Mouse (Mus musculus) lung, postnatal 25 days (tissue): ENCODE results near the gene Srcin1.
A peak's percentile ranks its signal among the peaks of the same experiment; 100 is the strongest.

Experiments used
- DNase-seq: peaks from one replicate; pipeline ENCODE4 v3.0.0; 2022; ENCODE audit warnings: low spot score

The Srcin1 gene

DNA sequence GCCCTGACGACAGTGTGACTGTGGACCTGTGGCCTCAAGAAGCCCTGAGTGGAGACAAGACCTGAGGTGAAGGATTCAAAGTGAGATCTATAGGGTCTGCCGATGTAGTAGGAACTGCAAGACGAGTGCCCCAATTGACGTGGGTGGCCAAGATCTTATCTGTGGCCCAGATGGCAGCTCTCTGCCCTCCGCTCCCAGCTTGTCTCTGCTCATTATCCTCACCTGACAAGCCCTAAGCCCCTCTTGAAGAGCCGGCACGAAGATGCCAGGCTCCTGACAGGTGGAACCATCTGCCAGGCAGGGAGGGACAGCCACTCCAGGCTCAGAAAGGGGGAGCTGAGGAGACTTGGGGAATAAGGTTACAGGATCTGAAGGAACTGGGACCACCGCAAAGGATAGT is 43.6 kb downstream of the Srcin1 start:
- DNase-seq: no peak

DNA sequence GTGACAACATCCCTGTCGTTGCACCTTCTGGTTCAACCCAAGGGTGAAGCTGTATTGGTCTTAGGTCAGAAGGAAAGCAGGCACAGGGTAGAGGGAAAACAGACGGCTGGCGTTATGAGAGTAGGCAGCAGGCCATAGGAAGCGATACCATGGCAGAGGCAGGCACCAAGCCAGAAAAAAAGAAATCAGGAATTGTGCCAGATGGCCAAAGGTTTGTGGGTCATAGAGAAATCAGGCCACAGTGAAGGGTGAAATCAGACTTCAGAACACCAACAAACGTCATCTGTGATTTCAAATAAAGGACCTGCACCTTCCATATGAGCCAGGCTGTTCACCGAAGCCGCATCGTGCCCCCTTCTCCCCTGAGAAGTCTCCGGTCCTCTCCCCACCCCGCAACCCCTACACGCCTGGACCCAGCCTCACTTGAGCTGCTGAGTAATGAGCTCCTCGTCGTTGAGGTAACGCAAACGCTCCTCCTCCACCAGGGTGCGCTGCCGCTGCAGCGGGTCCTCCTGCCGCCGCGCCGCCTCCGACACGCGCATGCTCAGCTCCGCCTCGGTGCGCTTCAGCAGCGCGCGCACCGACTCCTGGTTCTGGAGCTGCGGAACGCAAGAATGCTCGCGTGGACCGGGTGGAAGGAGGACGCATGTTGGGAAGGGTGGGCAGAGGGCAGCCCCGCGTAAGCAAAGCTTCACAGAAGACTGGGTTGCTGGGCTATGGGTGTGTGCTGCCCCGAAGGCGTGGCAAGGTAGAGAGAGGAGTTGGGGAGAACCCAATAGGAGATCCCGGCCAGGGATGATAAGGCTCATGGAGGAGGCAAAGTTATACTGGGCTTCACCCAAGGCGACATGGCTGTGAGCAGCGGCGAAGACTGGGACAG is 44.4 kb downstream of the Srcin1 start:
- peak; percentile 89 for DNase-seq

DNA sequence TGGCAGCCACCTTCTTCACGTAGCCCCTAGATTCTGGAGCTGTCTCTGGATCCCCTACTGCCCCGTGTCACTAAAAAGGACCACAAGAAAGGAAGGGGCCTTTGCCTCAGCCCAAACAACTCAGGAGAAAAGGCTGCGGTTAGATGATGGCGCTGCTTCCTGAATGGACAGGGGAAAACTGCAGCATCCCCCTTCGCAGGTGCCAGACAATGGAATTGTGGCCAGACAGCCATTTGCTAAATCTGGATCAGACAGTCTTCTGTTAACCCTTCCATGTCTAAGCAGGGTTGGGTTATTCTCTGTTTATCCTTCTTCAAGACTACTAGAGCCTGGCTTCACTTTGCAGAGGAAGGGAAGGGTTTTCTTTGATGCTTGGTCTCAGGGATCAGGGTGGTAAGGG is 45.0 kb downstream of the Srcin1 start:
- DNase-seq: no peak

DNA sequence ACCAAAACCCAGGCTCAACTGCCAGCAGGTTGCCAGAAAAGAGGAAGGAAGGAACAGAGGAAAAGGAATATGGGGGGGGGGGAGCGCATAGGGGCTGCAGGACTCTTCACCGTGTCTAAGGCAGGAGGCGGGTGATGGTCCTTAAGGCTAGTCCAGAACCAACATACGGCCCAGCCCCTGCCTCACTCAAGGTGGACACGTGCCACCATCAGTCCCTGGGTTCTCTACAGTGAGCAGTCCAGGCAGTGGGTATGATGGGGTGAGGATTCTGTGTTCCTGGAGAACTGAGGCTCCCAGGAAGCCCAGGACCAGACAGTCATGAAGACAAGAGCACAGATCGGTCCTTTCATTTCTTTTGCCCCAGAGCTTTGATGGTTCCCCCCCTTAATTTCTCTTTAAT is 45.9 kb downstream of the Srcin1 start:
- DNase-seq: no peak

DNA sequence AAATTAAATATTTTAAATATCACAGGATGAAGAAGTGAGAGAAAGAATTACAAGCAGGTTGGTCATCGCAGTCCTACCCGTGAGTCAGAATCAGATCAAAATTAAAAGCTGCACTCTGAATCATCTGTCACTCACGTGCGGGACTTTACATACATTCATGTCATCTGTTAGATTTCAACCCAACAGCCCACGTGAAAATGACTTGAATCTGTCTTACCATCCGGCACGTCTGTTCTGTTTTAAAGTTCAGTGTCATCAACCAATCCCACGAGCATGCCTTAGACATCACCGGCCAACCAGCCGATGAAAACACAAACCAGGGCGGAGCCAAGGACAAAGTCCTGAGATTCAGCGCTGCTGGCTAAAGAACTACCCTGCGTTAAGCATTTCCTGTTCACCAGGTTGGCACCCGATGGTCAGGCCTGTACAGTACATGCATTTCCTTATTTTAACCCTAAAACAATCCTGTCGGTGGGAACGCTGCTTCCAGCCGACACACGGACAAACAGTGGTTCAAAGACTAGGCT is 47.6 kb downstream of the Srcin1 start:
- DNase-seq: no peak

DNA sequence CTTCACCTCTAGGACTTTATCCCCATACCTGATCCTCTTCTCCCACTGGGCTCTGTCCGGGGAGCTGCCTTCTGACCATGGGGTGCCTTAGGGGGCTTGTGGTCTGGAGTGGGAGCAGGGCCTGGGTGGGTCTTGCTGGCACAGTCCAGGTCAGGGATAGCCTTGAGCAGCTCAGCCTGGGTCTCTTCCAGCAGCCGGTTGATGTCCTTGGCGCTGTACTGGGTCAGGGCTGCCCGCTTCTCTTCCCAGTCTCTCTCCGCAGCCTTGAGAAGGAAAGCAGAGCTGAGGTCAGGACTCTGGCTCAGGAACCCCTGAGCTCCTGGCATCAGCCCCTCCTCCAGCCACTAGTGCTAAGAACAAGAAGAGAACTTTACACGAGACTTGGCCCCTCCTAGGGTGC is 50.7 kb downstream of the Srcin1 start:
- DNase-seq: no peak

DNA sequence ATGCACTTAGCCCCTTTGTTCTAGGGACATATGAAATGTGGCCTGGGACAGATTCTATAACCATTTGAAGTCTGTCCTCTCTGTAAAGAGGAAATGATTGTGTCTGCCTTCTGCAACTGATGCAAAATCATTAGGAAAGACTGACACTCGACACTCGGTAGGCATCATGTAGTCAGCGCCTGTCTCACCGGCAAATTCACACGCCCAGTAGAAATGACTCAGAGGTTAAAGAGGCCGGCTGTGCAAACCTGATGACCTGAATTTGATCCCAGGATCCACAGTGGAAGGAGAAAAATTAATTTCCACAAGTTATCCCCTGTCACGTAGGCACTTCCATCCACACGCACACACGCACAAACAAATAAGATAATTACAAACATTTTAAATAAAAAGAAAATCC is 51.7 kb downstream of the Srcin1 start:
- DNase-seq: no peak

DNA sequence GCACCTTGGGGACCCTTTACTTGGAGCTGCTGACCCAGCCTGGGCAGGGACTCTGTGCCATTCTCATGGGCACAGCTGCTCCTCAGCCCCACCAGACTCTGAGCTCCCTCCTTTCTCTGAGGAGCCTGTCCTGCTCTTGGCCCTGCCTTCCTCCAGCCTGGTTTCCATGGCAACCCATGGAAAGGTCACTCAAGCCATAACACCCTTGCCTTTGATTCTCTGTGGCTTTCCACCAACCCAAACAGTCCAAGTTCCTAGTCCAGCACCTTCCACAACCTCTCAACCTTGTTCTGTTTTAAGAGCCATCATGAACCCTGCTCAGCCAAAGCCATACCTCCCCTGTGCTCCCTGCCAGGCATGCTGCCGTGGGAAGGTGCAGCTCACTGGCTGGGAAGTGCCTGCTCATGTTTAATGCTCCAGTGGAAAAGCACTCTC is 52.1 kb downstream of the Srcin1 start:
- peak; percentile 70 for DNase-seq

DNA sequence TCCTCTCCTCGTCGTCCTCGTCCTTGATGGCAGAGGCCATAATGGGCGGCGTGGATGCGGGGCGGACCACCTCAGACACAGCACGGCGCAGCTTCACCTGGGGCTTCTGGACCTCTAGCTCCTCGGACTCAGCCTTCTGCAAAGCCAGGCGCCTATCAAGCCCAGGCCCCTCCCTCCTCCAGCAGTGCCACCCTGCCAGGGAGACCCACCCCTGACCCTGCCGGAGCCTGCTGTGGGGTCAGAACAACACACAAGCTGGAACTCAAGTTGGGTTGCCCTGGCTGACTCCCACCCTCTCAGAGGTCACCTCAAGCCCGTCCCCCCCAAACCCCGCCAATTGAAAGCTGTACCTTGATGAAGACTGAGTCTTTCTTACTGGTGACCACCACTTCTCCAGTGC is 52.9 kb downstream of the Srcin1 start:
- no peak for DNase-seq

DNA sequence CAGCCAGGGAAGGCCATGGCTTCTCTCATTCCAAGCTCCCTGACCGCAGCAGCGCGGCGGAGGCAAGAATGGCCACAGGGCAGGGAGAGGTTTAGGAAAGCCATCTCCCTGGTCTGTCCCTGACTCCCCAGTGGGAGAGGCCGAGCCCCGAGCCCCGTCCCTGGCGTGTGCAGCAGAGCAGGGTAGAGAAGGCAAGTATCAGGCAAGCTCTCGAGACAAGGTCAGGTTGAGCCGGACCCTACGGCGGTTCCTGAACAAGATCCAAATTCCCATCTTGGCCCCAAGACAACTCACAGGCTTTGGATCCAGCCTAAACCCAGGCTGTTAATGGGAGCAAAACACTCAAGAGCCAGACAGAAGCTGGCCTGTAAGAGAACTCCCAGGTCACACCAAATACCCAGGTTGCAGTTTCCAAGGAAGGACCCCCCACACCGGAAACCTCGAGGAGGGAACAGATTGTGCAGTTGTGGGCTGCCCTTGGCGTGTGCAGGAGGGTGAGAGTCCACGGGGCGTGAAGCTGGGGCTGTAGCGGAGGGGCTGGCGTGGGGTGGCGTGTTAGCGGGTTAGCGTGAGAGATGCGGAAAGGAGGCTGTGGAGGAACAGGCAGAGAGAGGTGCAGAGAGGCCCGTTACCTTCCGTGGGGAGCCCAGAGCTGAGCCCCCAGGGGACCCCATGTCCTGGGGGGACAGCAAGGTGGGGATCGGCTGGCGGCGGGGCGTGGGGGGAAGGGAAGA is 54.1 kb downstream of the Srcin1 start:
- DNase-seq: no peak

DNA sequence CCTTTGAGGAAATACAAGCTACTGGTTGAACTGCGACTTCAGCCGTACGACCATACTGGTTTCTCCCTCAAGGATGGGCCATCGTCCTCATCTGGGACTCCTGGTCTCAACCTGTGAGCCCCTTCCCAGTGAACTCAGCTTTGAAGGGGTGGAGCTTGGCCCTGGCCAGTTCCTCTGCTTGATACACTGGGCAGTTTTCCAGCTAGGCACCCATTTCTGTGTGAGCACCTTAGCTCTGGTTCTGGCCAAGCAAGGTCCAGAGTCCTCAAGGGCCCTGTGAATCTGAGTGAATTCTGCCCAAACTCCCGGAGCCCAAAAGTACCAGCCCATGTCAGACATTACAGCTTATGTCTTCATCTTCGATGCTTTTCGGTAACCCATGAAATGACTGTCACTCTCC is 55.4 kb downstream of the Srcin1 start:
- DNase-seq: no peak

DNA sequence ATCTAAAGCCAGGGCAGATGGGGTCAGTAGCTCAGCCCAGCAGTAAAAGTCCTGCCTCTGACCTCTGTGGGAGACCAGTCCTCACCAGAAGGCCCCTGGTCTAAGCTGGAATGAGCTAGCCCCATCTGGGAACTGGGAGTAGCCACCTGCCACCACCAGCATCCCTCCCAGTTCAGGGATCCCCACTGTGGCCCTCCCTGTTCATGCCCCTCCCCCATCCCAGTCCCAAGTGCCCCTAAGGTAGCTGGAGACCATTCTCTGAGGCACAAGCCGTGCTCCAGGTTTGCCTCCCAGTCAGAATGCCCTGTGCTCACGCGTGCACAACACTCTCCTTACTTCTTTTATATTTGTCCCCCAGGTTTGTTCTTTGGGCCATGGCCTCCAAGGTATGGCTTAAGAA is 62.9 kb downstream of the Srcin1 start:
- DNase-seq: no peak

DNA sequence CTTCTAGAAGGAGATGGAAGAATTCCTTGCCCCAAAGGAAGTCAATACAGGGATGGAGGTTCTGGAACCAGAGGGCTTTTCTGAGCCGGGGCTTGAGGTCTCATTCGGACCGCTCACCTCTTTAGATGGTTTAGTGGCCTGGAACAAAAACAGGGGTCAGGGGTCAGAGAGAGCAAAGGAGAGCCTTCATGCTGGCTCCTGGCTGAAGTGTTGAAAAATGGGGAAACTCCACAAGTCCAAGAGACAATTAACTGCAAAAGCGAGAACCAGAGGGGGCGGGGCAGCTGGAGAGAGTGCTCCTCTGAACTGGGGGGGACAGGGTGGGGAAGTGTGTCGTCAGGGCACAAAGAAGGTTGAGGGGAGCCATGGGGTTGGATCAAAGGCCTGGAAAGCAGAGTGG is 63.5 kb downstream of the Srcin1 start:
- DNase-seq: no peak

DNA sequence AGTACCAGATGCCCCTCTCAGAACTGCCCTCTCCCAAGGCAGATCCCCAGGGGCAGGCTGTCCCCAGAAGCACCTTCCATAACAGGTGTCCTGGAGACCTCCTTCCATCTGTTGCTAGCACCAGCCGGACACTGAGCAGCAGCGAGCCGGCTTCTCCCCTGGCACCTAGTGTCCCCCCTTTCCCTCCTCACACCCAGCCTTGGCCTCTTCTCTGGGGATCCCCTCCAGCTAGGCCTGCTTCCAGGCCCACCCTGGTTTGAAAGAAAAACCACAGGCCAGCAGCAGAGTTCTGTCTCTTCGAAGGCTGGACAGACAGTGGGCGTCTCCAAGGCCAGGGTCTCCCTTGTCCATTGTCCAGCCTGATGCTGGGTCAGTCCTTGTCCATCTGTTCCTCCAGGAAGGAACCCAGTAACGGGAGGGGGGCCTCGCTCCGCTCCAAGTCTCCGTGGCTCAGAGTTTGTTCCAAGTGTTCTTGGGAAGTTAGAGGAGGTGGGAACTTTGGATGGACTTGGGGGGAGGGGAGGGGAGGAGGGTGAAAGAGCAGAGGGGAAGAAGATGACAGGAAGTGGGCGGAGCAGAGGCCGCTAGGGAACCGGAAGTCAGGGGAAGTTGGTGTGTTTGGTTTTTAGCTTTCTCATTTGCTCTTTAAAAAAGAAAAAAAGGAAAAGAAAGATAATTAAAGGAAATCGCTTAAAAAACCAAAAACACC is 64.2 kb downstream of the Srcin1 start:
- peak; percentile 57 for DNase-seq

DNA sequence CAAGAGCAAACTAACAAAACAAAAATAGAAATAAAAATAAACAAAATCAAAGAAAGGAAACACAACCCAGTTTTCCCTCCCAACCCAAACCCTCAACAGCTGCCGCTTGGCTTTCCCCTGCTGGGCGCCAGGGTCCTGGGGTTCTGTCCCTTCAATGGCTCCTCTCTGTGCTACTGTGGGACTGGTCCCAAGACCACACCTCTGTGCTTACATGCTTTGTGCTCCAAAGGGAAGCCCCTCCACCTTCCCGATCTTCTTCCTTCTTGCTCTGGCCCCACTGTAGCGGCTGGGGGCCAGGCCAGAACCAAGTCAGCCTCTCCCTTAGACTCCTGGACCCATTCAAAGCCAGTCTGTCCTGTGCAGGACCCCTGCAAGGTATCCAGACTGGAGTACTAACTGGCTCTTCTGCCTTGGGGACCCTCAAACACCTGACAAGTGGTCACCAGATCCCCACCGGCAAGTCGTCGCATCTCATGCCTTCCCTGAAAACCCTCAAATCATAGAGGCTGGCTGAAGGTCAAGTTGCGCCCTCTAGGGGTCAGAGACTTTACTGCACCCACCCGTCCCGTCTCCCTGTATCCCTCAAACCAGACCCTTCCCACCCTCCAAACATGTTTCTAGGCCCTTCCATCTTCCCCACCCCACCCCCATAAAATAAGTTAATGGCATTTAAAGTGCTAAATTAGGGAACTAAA is 64.9 kb downstream of the Srcin1 start:
- DNase-seq: peak; percentile 64

DNA sequence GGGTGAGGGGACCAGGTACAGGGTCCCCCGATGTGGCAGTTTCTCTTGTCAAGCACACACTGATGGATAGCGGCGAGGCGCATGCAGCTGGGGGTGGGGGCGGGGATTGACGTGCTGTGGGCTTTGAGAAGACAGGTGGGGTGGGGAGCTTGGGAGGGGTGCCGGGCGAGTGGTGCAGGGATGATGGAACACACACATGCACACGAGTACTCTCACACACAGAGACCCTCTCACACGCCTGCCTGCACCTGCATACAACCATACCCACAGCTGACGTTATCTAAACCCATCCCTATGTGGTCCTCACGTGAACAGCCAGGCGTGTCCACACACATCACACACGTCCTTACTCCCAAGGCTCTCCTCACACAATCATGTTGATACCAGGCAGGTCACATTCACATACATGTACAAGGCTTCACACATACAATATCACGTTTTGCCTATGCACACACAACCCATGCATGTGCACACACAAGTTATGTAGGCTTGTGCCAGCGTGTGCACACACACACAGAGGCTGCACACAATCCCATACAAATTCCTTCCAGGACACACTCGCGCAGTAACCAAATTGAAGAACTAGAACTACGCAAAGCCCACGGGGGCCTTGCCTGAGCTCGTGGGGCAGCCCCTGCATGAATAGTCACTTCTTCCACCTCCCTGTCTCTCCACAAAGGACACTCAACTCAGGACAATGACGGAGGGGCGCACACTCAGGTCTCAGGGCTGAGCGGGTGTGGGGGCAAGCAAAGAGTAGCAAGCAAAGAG is 66.1 kb downstream of the Srcin1 start:
- no peak for DNase-seq

DNA sequence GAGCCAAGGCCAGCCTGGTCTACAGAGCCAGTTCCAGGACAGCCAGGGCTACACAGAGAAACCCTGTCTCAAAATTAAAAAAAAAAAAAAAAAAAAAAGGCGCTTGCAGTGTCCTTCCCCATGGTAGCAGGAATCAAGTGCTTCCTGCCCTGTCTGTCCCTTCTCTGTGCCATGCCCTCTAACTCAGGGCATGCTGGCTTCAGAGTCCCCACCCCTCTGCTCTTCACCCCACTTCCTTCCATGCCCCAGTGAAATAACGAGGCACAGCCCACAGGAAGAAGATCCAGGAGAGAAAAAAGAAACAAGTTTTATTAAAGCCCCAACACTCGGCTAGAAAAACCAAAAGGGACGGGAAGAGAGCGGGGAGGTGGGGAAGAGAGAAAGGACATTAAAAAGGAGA is 66.9 kb downstream of the Srcin1 start:
- DNase-seq: no peak

DNA sequence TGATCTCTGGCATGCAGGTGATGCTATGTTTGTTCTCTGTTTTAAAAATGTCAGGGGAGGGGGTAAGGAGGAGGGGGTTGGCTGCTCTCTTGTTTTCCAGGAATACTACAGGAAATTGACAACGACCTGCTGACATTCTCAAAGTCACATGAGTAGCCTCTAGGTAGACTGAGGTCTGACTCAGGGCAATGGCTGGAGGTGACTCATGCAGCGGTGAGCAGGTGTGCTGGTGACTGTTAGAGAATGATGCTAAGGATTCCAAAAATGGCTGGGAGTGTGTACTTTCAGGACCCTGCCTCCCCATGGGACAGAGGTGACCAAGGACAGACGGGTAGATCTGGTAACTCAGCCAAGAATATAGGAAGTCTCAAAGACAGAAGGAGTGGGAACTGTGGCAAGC is 67.8 kb downstream of the Srcin1 start:
- DNase-seq: no peak

DNA sequence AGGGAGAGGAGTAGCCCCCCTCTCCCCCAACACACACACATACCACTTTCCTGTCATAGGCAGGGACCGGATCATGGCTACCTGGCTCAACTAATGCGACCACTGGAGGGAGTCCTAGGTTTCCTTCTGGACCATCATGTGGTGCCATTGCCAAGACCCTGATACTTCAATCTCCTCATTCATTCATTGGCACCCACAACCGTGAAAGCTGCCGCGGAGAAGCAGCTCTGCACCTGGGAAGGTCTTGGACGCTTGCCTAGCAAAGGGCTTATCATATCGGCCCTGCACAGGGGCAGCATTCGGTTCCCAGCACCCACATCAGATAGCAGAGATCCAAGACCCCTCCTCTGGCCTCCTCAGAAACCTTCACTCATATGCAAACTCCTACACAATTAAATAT is 69.7 kb downstream of the Srcin1 start:
- DNase-seq: no peak

DNA sequence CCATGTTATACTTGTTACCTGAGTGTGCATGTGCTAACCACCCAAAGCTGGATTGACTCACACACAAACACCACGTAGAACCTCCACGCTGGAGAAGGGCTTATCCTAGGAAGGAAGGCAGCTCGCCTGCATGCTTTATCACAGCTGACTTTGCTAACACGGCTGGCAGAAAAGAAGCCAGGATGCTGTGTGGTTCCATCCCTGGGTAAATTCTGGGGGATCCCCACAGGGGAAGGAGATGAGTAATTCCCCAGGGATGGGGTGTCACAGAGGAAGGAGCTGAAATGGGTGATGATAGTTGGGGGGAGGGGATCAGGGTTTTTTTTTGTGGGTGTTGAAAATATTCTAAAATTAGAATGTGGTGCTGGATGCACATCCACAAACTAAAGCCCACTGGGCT is 70.2 kb downstream of the Srcin1 start:
- DNase-seq: no peak

DNA sequence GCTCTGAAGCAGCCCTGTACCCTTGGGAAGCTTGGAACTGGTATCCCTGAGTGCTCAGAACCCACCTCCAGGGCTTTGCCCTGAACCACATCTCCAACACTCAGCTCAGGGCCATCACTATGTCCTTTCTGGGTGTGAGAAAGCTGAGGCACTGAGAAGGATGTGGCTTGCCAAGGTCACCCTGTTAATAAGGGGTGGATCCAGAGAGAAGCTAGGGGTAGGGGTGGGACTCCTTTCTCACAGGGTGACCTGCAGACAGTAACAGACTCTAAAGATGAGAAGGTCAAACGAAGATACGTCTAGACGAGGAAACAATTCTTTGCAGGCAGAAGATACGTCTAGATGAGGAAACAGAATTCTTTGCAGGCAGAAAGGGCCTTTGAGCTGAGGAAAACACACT is 73.1 kb downstream of the Srcin1 start:
- DNase-seq: no peak
